Mouse (Mus musculus) layer of hippocampus, postnatal 36 days (tissue): Measurements from ENCODE around the gene Slc2a12. TPM values are rescaled to one million over a fixed set of nuclear protein-coding genes. Genes with fewer than 3 reads are reported as not detected.

Experiments used
- DNase-seq, 2 experiments: peaks; one replicate each; pipeline ENCODE4 v3.0.0; 2022
- microRNA-seq, 2 experiments: library from miRNA; unstranded; fragments of <30 nt; microRNA quantifications; one replicate each; pipeline ENCODE4 v1.2.0; 2021
- total RNA-seq, 2 experiments: library from RNA; stranded (reverse); gene quantifications; 2 replicates each; pipeline ENCODE4 v1.2.3; 2021

Gene Slc2a12
- total RNA-seq, 2 experiments from 2014 or later: 4.0 to 4.2 TPM

GRCm38 (mm10) chr10:22730266-22730991 is 85.6 kb downstream of the Slc2a12 start:
- DNase-seq: peak in 1 of 2 experiments; percentile 31

- no peak for DNase-seq
Observed at GRCm38 (mm10) chr10:22730992-22731271, 86.1 kb downstream of the Slc2a12 start.

- peak; percentile 96 for DNase-seq
Observed at GRCm38 (mm10) chr10:22731272-22732093, 86.7 kb downstream of the Slc2a12 start, which contains the start of gene Tbpl1. Gene Tbpl1, minus strand, starts transcription at chr10:22731938.

GRCm38 (mm10) chr10:22732181-22732580 is 87.4 kb downstream of the Slc2a12 start:
- DNase-seq: no peak

GRCm38 (mm10) chr10:22745922-22746321 is 101.1 kb downstream of the Slc2a12 start:
- DNase-seq: no peak

GRCm38 (mm10) chr10:22746334-22747322 is 101.8 kb downstream of the Slc2a12 start:
- DNase-seq: peak; percentile 72

- DNase-seq: no peak
Observed at GRCm38 (mm10) chr10:22751175-22751682, 106.4 kb downstream of the Slc2a12 start.

Small RNA genes lying within 50 kb of the gene (microRNA-seq; reads per million reads assigned to microRNA genes)
- gene Mir7663: 0.21 to 0.90 reads per million in 2 experiments

Other genes with a start within 250 kb of the Slc2a12 start
- 10 to 100 TPM; 68.0 to 75.6 TPM for gene Tbpl1, start 86.9 kb downstream of the Slc2a12 start, total RNA-seq
- not detected for gene Tcf21, start 175.2 kb downstream of the Slc2a12 start, total RNA-seq